Mouse (Mus musculus) B cell, adult 2 months (primary cell): ENCODE data around the gene Gper1.

ENCODE experiments used
- DNase-seq, 2 experiments: peaks; one replicate each; pipeline ENCODE4 v3.0.0; 2022

The Gper1 gene

DNA sequence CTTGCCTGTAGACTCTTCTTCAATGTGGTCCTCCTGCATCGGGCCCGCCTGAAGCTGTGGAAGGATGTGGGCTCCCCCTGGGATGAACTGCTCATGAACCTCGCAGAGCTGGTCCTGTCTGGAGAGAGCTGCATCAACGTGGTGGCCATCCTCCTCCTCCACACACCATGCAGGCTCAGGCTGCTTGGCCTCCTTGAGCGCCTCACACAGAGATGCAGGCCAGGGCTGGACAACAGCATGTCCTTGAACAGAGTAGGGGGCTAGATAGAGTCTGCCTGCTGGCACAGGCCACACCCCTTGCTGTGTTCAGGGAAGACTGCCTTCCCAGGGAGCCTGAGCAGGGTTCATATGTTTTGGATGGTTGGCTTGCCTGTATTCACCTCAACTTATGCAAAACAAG is 8.0 kb upstream of the Gper1 start:
- DNase-seq: no peak

DNA sequence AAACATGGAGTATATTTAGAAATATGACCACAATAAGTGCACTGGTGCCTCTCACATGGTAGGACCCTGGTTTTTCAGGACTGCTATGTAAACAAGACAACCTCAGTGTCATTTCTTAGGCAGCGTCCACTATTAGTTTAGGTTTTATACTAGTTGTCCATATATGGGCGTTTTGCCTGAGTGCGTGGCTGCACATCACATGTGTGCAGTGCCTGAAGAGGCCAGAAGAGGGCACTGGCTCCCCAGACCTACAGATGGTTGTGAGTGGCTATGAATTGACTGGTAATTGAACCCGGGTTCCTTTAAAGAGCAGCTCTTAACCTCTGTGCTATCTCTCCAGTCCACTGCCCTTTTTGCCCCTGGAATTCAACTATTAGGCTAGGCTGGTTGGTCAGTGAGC is 6.0 kb upstream of the Gper1 start:
- DNase-seq: peak; percentile 41 to 44

DNA sequence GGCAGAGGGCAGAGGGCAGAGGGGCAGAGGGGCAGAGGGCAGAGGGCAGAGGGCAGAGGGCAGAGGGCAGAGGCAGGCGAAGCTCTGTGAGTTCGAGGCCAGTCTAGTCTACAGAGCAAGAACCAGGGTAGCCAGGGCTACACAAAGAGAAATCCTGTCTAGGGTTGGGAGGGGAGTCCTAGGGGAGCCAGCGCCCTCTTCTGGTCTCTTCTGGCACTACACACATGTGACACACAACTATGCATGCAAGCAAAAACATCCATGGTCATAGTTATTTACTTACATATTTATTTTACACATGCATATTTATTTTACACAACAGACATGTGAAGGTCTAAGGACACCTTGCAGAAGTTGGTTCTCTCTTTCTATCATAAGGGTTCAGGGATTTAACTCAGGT is 5.5 kb upstream of the Gper1 start:
- peak; percentile 17 to 27 for DNase-seq

DNA sequence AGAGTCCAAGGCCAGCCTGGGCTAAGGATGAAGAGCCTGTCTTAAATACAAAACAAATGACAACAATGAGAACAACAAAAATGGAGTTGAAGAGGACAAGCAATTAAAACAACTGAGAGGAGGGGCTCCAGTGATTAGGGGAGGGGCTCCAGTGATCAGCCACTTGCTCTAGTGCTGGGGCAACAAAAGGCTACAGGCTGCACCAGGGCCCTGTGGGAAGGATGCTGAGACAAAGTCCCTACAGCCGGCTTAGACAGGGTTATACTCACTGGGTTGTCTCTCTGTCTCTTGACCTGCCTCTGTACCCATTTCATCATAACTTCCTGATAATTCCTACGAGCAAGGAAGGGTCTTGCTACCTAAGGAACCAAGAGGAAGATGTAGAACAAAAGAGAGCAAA is 4.8 kb upstream of the Gper1 start:
- no peak for DNase-seq

DNA sequence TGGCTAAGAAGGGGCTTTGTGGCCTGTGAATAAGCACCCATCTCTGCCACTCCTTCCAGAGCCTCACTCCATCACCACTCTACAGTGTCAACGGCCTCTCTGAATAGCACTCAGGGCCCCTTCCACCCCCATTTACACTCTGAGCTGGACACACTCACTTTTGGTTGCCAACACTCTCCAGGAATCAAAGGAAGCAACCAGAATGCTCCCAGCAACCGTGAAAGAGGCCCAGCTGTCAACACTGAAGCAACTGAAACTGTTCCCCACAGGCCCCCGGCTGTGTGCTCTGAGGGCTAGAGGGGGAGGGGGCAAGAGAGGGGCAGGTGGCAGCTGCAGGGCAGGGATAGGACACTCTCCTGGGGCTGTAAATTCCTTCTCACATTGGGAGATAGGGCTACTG is 4.3 kb upstream of the Gper1 start:
- no peak for DNase-seq

DNA sequence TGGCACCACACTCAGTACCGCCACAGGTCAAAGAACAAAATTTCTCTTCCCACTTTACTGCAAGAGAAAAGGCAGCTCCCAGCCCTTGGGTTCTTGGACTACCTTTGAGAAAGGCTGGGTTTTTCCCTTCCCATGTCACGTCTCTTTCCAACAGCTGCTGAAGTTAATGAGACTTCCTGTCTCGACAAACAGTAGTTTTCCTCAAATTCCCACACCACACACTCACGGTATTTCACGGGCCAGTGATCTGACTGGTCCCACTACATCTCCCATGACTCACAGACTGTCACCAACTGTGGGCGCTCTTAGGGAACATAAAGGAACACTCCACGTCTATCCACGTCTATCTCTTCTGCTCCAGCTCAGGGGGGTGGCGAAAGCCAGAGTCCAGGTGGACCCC is 2.2 kb downstream of the Gper1 start:
- DNase-seq: no peak

DNA sequence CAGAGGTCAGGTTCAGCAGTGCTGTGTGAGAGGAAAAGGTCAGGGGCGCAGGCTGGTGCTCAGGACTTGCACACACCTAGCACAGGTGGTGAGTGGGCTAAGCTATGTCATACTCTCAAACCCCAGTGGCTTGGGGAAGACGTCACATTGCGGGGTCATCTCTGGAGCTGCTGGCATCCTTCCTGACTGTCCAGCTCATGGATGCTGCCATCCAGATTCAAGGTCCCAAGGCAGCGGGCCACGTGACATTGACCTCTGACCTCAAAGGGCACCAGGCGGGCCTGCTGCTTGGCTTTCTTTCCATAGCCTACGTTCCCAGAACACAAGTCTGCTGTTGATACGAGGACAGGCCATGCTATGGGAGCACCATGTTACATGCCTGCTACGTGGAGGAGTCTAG is 4.0 kb downstream of the Gper1 start:
- DNase-seq: no peak

DNA sequence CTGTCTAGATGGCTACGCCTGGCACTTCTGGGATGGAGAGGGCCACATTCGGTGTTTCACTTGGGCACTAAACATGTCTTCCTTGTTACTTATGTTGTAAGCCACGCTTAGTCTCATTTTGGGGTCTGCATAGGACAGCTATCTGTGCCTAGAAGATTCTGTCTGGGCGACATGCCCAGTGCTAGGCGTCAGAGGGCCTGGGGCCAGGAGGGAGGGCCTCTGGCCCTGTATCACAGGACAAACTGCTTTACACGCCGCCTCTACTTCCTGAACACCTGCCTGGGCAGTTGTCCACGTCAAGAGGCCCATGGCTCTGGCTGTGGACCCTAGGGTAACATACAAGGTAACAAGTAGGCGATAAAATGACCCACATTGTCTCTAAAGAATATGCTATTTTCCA is 5.0 kb downstream of the Gper1 start:
- DNase-seq: no peak

DNA sequence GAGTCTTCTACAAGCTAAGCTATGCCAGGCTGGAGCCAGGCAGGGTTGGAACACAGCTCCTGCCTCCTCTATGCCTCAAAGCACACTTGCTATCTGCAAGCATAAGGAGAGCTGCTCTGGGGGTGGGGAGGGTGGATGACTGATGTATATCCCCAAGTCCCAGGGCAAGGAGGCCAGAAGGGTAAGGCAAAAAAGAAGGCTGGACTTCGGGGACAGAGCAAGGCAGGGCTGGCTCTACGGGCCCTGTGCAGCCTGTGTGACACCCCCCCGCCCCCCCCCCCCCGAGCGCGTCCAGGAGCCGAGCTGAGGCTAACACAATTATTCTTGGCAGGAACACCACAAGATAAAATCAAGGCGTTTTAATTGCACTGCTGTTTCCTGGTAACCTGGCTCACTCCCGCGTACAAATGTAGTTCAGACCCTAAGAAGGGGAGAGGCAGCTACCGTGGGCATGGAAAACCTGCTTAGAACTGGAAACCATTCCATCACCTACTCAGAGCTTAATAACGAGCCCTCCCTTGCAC is 6.9 kb downstream of the Gper1 start:
- no peak for DNase-seq

DNA sequence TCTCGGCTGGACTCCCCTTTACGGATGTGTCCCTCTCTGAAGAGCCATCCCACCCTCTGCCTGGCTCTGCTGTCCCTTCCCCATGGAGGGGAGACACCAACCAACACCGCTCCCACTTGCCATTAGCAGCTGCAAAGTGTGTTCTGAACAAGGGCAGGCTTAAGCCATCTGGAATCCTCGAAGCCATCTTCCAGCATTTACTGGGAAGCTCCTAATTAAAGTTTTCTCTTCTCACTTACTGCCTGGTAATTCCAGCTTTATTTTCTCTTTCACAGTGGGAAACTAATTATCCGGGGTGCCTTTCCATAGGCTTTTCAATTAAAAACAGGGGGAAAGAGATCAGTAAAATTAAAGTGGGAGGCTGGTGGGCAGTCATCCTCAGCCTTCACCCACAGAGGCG is 9.4 kb downstream of the Gper1 start:
- no peak for DNase-seq

DNA sequence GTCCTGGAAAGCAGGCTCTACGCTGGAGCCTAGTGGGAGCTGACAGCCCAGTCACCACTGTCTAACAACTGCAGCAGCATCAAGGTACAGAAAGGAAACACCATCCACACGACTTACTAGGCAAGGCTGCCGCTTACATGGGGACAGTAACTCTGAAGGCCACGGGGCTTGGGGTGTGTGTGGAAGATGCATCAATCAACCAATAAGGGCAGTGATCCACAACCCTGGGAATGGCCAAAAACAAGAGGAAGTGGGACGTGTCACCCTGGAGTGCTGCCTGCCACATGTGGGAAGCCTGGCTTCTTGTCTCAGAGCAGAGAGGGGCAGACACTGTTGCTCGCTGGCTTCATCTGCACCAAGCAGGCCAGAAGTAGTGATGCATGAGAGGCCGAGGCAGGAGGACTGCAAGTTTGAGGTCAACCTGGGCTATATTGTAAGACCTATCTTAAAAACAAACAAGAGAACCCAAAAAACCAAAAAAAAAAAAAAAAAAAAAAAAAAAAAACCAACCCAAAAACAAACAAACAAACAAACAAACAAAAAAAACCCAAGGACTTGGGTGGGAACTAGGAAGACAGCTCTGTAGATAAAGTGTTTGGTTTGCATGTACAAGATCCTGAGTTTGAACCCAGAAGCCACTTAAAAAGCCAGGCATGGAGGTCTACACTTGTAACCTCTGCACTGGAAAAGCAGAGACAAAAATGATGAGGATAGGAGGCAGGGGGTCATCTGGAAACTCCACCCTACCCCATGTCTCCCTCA is 10.0 kb downstream of the Gper1 start:
- no peak for DNase-seq

DNA sequence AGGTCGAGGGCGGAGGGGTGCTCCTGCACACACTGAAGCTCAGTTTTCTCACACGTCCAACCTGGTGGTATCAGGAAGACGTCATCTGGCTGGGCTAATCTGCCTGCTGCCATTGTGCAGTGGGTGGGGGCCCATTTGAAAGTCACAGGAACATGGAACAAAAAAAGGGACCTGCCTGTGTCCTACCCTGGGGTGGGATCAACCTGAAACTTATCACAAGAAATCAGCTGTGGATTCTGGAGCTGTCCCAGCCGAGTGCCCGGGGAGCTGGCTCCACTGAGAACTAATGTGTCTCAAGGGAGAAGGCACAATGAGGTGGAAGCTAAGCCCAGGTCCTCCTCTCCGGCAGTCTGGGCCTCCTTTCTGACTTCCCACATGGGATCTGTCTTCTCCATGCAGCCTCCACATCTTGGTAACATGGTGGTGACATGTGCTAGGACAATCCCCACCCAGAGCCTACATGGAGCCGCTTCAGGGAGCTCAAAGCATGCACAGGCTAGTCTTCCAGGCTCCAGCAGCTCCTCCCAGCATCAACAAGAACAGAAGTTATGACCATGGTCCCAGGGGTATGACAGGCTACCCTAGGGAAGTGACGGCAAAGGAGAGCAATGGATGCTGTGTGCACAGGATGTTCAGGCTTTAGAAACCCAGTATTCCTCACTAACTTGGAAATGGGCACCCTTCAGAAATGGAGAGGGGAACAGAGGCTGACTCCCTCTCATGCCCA is 11.1 kb downstream of the Gper1 start:
- DNase-seq: no peak

DNA sequence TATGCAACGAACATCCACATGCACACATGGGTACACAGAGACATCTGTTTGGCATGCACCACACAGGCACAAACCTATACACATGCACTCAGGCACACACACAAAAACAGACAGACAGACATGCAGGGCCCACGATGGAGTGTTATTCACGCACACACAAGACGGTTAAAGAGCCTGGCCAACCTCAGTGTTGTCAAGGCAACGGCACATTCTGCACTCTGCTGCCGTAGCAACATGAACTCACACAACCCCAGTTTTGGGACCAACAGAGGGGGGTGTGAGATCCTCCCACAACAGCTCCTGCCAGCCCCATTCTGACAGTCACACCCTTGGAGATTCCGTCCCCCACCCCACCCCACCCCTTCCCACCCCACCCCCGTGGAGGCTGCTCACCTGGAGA is 12.0 kb downstream of the Gper1 start:
- DNase-seq: no peak

DNA sequence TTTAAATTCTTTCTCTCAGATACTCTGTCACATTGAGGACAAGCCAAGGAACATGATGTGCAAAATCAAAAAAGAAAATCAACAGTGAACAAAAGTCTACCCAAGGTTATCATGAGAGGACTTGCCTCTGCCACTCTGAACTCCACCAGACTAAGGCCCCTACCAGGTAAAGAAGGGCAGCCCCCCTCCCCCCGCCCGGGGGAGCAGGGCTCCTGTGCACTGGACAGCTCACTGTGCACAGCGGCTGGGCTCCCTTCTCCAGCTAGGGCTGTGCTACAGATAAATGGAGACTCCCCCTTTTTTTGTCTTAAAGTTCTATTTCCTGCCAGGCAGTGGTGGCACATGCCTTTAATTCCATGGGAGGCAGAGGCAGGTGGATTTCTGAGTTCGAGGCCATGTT is 14.8 kb downstream of the Gper1 start:
- DNase-seq: no peak

DNA sequence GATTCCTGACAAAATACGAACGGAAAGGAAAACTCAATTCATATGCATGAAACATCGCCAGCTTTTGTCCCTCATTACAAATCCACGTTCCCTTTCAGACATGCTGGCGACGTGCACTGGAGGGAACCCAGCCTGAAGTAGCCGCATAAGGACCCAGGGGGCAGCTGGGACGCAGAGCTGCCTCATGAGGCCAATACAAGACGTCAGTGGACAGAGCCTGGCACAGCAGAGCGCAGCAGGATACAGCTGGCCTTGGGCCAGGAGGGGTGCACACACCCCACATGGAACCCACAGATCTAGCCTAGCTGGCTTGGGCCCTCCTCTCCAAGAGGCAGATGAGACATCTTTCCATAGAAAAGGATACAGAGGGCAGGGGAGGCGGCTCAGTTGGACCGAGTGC is 15.5 kb downstream of the Gper1 start:
- DNase-seq: no peak

DNA sequence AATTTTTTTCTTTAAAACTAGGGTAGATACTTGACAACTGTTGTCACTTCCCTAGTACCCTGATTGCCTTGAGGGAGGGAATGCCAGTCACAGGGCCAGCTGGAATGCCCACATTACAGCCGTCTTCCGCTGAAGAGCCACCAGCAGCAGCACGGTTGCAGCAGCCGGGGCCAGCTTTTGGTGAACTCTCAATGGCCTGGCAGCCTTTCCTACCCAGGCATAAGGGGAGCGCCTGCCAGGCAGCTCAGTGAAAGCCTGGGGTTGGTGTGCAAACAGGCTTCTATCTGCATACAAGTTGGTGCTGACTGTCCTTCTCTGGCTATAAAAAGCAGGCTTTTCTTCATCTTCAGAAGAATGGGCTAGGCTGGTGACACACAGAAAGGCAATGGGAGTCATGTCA is 17.5 kb downstream of the Gper1 start:
- DNase-seq: no peak

DNA sequence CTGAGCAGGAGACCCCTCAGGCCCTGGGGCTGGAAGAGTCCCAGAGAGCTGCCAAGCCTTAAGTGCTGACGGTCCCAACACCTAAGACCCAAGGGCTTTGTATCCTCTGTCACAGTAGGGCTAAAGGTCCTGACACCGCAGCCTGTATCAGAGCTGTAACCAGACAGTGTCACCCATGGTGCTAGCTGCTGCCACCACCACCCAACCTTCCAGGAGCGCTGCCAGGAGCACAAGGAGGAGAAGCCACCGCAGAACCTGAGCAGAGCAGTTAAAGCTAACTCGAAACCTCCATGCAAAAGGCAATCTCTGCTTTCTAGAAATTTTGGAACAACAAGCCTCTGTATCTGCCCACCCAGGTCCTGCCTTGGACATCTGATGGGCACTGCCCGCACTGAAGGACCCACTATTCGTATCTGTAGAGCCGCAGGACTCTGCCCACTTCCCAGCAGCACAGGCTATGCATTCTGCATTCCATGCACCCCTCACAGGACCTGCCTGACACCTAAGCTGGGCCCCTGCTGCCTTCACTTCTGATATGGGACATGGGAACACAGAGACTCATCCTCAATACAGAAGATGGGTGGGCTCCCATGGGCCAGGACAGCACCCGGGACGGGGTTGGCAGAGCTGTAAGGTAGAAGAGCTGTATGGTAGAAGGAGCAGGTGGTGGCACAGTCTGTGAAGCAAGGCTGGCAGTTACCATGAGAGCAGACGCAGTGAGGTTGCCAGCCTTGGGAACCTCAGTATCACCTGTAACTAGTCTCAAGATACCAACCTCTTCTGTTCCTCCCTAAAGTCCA is 18.2 kb downstream of the Gper1 start:
- DNase-seq: no peak

DNA sequence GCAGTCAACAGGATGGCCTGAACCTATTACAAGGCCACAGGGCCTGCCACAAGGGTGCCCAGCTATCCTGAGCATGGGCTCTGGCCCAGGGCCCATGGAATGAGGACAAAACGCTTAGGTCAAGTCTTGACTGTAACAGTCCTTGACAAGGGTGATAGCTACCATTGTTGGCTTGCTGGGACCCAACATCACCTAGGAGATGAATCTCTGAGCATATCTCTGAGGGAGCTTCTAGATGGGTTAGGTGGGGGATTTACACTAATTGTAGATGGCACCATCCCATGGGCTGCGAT is 18.7 kb downstream of the Gper1 start:
- DNase-seq: no peak

DNA sequence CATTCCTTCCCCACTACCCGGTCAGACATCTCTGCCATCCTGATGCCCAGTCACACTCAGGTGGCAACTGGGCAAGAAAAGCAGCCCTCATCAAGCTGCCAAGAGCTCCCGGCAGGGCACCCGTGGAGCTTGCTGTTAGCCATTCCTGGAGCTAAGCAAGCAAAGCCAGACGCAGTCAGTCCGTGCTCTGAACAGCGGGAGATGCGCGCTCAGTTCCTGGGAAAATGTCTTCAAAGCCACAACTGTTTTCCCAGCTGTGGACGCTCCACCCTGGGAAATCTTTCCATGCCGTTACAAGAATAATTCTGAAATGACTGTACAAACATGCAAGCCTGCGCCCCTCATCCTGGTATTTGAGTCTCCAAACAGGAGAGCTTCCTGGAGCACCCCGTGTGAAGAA is 19.5 kb downstream of the Gper1 start:
- no peak for DNase-seq

DNA sequence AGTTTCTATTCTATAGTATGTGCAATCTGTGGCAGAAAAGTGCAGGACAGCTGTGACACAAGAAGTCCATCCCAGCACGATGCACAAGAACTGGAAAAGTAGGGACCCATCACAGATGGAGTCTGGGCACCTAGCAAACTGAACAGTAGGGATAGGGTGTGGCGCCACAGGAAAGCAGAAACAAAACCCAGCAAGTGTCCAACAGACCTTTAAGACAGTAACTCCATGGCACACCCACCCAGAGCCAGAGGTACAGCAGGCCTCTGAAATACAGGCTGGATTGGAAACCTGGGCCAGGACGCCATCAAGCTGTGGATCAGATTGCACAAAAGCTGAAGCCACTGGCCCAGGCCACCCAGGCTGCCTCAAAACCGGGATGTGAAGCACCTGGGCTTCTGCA is 20.0 kb downstream of the Gper1 start:
- no peak for DNase-seq

DNA sequence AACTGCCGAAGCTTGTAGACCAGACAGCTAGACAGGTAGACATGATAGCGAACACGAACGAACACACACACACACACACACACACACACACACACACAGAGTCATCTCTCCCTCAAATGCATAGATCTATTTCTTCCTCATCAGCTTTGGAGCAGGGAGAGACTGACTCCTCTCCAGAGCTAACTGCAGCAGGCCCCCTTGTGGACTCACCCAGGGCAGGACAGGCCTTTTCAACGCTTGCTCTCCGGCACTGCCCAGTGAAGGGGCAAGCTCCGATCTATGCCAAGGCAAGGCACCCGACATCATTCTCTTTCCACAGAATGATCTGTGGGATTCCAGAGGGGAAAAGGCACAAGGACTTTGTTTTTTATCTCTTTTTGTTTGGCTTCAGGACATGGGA is 22.3 kb downstream of the Gper1 start:
- DNase-seq: no peak

DNA sequence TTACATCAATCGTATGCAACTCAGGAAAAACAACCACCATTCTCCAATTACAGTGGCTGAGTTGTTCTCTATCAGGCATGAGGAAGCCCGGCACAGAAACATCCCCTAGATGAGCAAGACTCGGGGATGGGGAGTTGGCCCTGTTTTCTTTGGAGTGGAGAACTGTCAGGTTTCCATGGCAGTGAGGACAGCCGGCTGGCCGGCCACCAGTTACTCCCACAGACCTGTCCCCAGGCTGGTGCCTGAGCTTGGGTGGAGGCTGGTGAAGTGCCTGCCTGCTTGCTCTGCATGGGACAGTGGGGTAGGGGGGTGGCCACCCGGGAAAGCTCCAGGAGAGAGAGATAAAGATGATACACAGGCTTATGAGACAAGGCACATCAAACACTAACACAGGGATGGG is 25.1 kb downstream of the Gper1 start:
- DNase-seq: no peak

DNA sequence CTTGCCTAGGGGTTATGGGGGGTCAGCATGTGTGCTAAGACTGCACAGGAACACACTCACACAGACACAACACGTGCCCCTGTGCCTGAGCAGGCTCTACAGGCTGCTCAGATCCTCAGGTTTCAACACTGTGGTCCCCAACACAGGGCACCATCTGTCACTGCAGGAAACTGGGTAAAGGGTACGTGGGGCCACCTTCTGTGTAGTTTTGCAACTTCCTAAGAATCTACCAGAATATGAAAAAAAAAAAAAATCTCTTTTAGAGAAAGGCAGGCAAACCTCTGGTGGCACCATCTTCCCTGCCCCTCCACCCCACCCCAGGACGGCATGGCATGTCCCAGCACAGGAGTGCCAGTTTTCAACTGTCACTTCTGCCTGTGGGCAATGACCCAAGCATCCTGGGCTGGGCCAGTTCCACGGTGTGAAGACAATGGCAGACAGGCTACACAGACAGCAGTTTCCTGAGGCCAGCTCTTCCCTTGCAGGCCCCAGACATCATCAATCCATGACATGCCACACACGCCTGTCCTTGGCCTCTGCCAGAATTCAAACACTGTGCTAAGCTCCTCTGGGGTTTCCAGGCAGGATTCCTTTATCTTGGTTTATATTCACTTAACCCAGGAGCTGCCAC is 26.3 kb downstream of the Gper1 start:
- peak; percentile 34 to 43 for DNase-seq

DNA sequence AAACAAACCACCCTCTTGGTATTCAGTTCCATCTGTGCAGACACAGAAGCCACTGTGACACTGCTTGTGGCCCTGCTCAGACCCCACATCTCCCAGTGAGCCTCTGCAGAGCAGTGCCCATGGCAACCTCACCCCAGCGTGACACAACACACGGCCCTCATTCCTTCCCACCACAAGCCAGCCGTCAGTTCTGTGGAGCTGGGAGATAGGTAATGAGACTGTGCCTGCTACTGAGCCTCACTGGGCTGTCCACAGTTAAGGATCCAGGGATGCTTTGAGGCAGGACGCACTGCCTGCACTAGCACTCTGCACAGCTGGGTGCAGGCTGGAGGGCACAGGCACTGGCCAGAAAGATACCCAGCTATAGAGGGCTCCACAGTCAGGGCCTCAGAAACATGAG is 27.0 kb downstream of the Gper1 start:
- peak; percentile 4 to 10 for DNase-seq
